Mouse (Mus musculus) 3134 (cell line): ENCODE measurements around the gene Pcsk5.

Experiments used
- DNase-seq: peaks from one replicate; pipeline ENCODE4 v3.0.0-alpha.2; 2011; ENCODE audit warnings: low spot score; ENCODE audit not compliant: insufficient read length; ENCODE audit errors: extremely low read depth

The Pcsk5 gene

DNA sequence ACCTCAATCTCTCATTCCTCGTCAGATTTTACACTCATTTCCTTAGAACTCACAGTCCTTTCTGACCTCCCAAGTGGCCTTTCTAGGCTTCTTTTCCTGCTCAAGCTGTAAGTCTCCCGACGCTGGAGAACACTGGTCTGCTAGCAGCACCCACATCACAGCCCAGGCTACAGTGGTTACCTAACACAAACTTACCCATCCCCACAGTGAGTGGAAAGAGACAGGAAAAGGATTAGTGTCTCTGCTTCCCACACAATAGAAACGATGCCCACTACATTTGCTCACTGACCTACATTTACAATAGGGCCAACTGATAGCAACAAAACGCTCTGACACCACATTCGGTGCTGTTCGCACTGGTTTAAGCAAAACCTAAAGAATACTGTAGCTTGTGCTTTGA lies 24.8 kb downstream of the Pcsk5 start:
- no peak for DNase-seq

DNA sequence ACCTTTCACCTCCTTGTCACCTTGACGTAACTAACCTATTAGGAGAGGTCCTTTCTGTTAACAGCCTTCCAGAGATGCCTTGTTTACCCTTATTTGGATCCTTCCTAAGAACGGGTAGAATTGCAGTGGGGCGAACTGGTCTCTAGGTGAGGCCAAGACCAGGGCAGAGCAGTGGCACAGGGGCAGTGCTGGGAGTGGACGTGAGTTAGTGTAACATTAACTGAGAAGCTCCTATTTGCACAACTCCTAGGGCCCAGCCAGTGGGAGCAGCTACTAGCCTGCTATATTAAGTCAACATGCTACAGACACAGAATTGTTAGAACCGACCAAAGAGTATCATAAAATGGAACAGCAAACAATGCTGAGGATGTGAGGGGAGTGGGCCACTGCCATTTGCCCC lies 30.8 kb downstream of the Pcsk5 start:
- no peak for DNase-seq

DNA sequence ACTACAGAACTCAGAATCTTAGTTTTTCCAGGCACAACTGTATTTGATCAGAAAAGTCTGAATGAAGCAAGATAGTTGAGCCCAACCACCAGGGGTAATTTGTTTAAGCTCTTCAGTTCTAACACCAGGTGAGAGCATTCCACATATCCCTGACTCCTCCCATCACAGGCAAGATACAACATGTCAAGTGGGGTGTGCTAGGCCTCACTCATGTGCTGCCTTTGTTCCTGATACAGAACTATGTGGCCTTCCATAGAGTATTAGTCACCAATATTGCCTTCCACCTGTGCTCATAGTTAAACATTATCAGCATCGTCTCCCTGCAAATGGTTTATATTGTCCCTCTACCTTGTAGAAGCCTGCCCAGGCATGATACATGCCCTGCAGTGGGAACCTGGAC lies 36.6 kb downstream of the Pcsk5 start:
- no peak for DNase-seq

DNA sequence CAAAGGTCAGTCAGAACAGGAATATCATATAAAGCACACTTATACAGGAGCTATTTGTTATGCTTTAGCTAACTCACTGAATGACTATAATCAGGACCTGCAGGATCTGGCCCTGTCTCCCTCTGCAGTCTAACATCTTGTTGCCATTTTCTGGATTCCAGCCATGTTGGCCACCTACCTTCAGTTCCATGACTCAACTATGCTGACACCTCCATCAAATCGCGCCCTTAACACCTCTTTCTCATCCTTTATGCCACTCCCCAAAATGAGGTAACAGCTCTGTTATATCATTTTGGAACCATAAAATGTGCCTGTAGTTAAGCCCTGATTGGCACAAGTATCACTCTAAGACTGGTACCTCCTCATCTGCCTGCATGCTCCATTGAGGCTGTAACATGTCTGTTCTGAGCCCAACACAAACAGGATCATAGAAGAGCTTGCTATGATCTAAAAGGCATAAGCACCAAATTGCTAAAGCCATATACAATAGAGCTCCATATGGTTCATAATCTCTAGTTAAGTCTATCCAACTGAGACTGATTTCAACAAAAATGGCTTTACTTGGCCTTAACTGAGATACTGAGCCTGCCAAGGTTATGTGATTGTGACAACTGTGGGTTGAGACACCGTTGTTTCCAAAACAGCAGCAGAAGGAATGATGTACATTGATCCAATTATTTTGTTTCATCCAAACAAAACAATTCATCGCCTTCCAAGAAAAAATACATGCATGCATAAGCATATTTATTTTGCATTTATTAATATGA lies 37.8 kb downstream of the Pcsk5 start:
- DNase-seq = no peak

DNA sequence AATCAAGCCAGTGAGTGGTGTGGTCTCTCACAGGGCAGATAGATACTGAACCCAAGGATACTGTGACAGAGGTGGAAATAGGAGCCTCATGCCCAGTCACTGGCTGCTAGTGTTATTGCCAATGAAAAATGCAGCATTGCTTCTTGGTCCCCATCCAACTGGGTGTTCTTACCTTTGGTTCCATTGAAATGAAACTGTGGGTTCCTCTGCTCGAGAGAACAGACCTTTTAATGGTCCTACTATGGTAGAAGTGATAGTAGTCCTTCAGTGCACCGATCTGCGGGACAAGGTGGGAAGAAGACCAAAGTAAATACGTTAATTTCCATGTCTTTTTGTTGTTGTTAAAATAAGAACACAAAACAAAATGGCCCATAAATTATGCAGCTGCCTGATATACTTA lies 44.0 kb downstream of the Pcsk5 start:
- DNase-seq = no peak

DNA sequence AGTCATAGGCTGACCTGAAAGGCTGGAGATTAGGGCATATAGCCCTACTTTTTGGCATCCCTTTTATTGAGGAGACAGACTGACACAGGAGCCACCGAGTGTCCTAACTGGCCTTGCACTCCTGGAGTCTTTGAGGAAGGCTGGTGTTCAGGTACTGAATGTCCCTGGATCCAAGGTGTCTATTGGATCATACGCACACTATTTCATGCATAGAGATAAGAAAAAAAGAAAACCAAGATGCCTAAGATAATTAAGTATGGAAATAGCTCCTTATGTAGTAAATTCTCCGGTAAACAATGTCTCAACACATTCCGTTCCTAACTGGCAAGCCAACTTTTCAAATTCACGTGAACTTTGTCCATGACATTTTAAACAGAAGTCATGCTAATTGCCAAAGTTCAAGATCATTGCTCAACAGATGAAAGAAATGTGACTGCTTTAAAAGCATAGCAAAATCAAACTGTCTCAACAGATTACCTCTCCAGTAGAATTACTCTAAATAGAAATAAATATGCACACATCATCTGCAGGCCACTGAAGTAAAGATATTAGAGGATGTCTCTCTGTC lies 45.9 kb downstream of the Pcsk5 start:
- no peak for DNase-seq

DNA sequence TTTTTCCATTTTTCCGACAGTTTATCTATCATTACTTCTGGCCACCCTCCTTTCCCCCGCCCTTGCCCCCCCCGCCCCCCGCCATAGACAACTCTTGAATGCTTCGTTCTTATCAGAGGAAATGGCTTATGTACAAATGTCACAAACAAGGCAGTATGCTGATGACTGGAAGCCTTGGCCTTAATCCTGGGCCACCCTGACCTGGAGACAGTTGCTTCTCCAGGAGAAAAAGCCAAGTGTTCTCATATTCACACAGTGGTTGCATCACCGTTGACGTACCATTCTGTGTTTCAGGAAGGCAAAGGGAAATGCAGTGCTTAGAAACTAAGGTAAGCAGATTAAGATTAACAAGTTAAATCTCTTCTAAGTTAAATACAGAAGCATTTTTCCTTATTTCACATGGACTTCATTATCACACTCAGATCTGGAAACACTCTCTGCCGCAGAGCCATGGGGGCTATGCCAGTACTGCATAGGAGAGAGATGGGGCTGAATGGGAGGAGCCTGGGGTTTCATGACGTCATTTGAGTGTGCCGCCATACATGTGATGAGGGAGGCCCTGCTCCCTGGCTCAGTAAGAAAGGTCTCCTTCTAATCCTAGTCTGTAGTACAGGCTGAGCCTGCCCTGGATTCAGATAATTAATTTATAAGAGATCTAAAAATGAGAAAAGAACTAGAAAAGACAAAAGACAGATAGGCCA lies 48.7 kb downstream of the Pcsk5 start:
- DNase-seq = no peak

DNA sequence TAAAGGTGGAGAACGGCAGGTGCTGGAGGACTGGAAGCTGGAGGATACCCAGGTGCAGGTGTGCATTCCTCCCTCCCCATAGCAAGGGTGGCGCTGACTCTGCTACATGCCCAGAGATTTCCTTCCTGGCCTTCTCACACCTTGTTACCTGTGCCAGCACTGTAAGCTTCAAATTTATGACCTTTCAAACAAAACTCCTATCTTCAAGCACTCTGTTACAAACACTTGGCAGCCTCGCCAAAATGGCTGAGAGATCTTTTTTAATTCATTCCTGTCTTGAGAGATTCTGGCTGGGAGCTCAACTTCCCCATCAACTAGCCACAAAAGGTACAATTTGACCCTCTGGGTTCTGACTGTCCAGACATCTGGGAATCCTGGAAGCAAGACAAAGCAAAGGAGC lies 50.7 kb downstream of the Pcsk5 start:
- DNase-seq = no peak

DNA sequence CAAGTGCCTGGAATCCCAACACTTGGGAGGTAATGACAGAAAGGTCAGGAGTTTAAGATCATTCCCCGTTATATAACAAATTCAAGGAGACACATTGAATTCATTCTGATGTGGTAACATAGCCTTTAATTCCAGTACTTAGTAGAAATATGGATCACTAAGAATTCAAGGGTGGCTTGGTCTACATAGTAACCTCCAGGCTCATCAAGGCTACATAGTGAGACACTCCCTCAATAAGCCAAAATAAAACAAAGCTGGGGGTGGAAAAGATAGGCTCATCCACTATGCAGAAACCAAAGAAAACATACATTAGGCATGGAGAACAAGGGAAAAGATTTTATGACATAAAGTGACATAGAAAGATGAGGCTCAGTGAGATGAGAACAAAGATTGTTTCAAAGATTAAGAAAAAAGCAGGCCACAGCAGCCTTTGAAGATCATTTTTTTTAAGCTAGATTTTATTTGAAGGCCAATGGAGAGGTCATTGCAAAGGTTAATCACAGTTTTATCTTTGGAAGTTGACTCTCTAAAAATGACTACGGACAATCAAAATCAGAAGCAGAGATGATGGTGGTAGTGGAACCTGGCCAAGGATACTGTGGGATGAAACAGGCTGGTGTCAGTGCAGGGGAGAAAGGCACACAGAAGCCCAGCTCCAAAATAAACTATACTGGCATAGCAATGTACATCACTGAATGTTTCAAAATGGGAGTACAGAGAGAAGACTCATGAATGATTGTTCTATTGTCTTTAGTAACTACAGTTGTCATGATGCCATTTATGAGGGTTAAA lies 52.8 kb downstream of the Pcsk5 start:
- DNase-seq = no peak

DNA sequence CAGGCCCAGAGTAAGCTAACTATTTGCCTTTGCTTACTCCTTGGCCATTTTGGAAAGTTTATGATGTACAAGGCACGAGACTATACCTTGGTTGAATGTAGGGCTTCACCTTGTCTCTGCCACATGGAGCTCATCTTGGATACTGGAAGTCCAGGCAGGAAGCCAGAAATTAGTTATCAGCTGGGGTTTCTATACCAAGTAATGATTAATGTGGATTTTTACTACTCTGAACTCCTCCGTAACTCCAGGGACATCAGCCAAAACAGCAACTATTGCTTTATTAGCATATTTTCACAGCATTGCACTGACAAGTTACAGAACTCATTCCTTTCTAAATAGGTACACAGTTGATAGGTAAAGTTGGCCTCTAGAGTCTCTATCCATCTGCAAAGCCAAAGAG lies 54.2 kb downstream of the Pcsk5 start:
- no peak for DNase-seq

DNA sequence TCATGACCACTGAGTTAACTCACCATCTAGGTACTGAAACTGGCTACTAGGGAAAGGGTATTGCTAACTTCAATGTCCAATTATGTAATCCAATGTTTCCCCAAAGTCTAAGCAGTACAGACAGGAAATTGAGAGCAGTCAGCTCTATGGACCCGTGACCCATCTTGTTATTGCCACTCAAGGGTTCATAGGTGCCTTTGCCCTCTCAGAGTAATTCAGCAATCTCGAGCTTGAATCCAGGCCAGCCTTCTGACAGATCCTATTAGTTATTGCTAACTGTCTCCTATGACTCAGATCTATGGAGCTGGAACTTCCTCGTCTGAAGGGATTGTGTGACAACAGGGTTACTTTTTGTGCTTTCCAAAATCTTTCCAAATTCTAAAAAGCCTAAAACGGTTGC lies 56.1 kb downstream of the Pcsk5 start:
- no peak for DNase-seq

DNA sequence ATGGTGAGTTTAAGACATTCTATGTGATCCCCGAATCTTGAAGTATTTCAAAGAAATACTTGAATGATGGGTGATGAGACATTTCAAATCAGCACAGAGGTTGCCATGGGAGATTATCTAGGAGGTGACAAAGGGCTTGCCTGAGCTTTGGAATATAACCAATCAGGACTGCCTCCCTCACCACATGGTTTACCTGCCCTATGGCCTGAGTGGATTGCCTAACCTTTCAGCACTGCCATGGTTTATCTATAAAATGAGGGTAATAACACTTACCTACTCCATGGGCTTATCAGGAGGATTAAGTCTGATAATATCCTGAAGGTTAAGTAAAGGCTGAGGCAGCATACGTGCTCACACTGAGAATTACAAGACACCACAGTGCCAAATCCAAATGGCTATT lies 61.5 kb downstream of the Pcsk5 start:
- no peak for DNase-seq

DNA sequence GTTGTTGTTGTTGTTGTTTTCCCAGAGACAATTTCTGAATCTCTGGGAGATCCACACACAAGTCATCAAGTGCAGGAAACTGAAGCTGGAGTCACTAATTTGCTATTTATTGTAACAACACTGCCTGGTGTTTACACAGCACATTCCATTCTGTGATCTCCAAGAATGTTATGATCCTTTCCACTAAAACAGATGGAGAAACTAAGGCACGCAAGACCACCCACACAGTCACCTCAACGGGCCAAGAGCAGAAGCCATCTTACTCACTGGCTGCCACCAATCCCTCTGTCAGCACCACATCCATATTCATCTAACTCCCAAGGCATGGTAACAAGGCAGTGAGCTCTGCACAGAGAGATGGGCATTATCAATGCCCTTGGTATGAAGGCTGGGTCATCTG lies 62.3 kb downstream of the Pcsk5 start:
- no peak for DNase-seq

DNA sequence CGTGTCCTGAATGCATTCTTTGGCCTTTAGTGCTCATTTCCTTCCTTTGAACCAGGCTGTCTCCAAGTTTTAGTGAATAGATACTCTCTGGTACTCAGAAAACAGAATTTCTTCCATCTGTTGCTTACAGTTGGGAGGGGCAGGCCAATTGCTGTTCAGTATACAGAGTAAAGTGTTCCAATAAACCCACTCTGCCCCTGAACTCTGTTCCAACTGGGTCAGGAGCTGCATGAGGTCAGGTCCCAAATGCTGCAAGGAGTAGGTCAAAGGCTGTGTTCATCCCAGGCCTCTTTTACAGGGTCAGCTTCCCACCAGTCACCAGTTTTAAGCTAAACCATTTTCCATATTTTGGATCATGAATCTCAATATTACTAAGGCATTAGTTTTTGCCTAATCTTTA lies 63.4 kb downstream of the Pcsk5 start:
- DNase-seq = no peak

DNA sequence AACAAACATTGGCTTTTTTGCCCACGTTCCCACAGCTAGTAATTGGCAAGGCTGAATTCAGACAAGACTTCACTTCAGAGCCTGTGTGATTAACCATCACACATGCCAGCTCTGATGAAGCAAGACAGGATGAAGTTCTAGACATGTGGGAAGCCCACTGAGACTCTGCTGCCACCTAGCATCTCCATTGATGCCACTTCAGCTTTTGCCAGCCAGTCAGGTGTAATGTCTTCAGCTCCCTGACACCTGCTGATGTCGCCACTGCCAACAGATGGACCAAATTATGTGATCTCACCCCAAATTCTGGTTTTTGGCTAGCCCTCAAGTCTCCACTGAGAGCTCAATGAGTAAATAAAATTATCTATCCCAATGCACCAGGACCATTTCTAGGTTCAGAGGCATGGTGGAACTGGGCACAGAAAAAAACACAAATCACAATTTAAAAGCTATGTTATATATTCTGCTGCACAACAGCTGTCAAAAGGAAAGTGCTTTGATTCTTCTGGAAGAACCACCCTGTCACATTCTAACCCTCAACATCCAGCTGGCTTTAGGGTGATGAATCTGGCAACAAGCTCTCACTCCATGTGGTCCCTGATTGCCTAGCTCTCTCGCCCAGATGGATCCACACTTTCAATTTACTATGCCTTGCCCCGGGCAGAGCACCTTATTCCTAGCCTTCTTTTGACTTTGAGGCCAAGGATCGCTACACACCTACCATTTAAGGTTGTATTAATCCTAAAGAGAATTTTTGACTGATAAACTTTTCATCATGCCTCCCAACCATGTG lies 67.6 kb downstream of the Pcsk5 start:
- no peak for DNase-seq

DNA sequence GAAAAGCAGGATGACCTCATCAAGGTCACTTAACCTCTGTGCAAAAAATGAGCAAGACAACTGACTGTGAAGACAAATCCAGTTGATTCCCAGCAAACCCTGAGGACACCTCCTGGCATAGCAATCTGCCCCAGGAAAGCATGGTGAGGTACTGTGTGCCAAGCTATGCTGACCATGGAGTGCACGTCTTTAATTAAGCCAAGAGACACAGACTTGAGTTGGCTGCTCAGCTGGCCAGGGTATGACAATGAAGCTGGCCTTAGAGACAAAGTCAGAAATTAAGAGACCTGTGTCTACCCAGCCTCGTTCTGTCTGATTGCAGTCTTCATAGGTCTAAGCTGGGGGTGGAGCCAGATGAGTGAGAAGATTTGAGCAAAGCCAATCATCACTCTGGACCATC lies 72.4 kb downstream of the Pcsk5 start:
- DNase-seq = no peak

DNA sequence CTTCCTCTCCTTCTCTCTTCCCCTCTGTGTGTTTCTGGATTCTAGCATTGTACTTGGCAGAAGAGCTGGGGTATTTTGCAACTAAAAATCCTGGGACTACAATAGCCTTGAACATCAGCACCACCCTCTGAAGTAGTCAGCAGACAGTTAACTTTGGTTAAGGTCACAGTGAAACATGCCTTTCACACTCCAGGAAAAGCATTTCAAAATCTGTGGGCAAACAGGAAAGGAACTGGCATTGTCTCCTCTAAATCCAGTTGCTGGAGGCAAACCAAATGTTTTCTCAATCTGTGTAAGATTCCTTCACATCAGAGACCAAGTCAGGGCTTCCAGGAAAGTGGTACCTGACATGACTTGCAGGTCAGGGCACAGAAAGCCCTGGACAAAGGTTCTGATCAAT lies 74.7 kb downstream of the Pcsk5 start:
- DNase-seq = no peak

DNA sequence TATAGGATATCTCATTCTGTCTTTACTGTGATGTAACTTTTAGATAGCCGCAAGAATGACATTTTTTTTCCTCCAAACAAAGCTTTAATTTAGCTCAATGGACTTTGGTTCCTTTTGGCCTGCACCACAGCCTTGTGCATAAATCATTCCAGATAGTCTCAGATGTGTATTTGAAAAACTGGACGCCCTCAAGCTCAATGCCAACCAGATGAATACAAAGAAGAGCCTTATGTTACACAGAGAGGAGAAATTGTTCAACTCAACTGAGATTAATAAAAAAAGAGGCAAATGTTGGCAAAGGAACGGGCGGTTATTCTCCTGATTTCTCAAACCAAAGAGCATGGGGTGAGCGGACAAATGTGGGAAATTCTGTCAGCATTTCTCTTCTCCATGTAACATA lies 75.8 kb downstream of the Pcsk5 start:
- no peak for DNase-seq

DNA sequence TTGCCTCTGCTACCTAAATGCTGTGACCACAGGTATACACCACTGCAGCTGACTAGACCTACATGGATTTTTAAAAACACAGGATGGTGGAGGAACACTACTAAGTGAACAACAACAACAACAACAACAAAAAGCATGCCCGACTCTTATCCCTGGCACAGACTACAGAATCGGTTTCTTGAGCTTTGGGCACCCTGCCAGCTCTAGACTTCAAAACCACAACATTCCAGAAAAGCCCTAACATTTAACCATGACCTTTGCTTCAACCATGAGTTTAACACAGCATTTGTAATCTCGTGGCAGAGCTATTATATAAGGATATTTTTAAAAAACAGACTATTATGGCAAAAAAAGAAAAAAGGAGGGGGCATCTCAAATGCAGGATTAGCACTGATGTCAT lies 84.6 kb downstream of the Pcsk5 start:
- DNase-seq = no peak

DNA sequence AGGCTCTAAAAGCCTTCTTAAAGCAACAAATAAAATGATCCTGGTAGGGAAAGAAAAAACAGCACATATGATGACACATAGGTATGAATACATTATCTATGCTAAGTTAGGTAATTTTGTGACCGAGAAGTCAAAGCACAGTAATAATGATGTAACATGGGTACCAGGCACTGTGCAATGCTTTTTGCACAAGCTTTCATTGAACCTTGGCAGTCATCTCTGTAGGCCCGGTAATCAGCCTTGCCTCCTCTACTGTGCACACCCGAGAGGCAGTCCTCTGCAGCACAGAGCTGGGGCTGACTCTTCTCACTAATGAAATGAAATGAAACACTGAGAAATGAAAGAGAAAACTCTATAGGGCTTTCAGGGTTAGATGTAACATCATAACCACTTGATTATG lies 89.1 kb downstream of the Pcsk5 start:
- no peak for DNase-seq

DNA sequence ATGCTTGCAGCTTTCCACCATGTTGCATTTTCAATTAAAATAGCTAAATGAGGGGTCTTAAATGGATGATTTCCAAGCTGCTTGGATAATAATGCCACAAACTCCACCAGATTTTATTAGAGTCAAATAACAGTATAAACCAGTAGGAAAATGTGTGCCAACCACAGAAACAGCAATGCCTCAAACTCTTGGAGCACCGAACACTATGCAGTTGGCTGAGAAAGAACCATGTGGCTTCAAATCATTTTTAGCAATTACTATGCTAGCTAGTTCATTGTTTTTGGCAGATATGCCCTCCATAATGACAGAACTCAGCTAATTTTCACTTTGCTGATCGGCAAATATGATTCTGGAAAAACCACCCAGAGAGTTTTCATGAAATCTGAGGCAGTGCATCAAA lies 92.1 kb downstream of the Pcsk5 start:
- DNase-seq = no peak
